Mouse (Mus musculus) kidney, adult 18-20 months (tissue): ENCODE data around the gene Arhgef10l.

Experiments
- DNase-seq: peaks from one replicate; pipeline ENCODE4 v3.0.0; 2021

The Arhgef10l gene

GRCm38 (mm10) chr4:140505608-140506002 is 160.2 kb downstream of the Arhgef10l start:
- DNase-seq: no peak

GRCm38 (mm10) chr4:140504921-140505607 is 160.7 kb downstream of the Arhgef10l start:
- DNase-seq: no peak

- DNase-seq: no peak
Observed at GRCm38 (mm10) chr4:140504067-140504913, 161.5 kb downstream of the Arhgef10l start.

- DNase-seq: no peak
Observed at GRCm38 (mm10) chr4:140500766-140501165, 165.0 kb downstream of the Arhgef10l start.

- no peak for DNase-seq
Observed at GRCm38 (mm10) chr4:140499571-140499970, 166.2 kb downstream of the Arhgef10l start.

GRCm38 (mm10) chr4:140497169-140497568 is 168.6 kb downstream of the Arhgef10l start:
- DNase-seq: no peak

GRCm38 (mm10) chr4:140491555-140491954 is 174.3 kb downstream of the Arhgef10l start:
- no peak for DNase-seq

- no peak for DNase-seq
Observed at GRCm38 (mm10) chr4:140485442-140485841, 180.4 kb downstream of the Arhgef10l start.

- DNase-seq: no peak
Observed at GRCm38 (mm10) chr4:140483134-140483533, 182.7 kb downstream of the Arhgef10l start.

- no peak for DNase-seq
Observed at GRCm38 (mm10) chr4:140480369-140481067, 185.3 kb downstream of the Arhgef10l start.

- DNase-seq: no peak
Observed at GRCm38 (mm10) chr4:140475194-140475593, 190.6 kb downstream of the Arhgef10l start.

- DNase-seq: no peak
Observed at GRCm38 (mm10) chr4:140469760-140470452, 195.9 kb downstream of the Arhgef10l start.

- DNase-seq: no peak
Observed at GRCm38 (mm10) chr4:140467254-140467791, 198.5 kb downstream of the Arhgef10l start.
